Mouse (Mus musculus): ENCODE data around the gene Zfp574. TPM values are rescaled to one million over a fixed set of nuclear protein-coding genes. Genes with fewer than 3 reads are reported as not detected.

Gene Zfp574
- polyA plus RNA-seq, 1 experiment = 11.3 TPM

GRCm38 (mm10) chr7:25063900-25064299 is 8.5 kb upstream of the Zfp574 start:
- no peak overlapping the region for H3K27ac ChIP-seq (ENCODE audit: control insufficient read depth, insufficient read depth, low read depth, low read length, poor library complexity)
- TF ChIP-seq POLR2A (IDR thresholded peaks at IDR 0.05; ENCODE audit: borderline replicate concordance, control insufficient read depth, low read depth, low read length) (no peak), CTCF (IDR thresholded peaks at IDR 0.05; ENCODE audit: control insufficient read depth, insufficient read depth, low read length) (no peak)
- H3K4me1 ChIP-seq (ENCODE audit: control insufficient read depth, insufficient read depth, low read length) = no peaks in the 10 kb centered on the region
- 41% methylated on average over 8 of the region's 8 CpGs for WGBS
- H3K4me3 ChIP-seq (replicated peaks; ENCODE audit: control insufficient read depth, low read depth, low read length) = no peak overlapping the region

GRCm38 (mm10) chr7:25067338-25067737 is 5.0 kb upstream of the Zfp574 start:
- WGBS = 88% methylated on average over 7 of the region's 7 CpGs
- TF ChIP-seq POLR2A (IDR thresholded peaks at IDR 0.05; ENCODE audit: borderline replicate concordance, control insufficient read depth, low read depth, low read length) (no peak), CTCF (IDR thresholded peaks at IDR 0.05; ENCODE audit: control insufficient read depth, insufficient read depth, low read length) (no peak)
- H3K27ac ChIP-seq (ENCODE audit: control insufficient read depth, insufficient read depth, low read depth, low read length, poor library complexity) = no peak overlapping the region
- no peaks in the 10 kb centered on the region for H3K4me1 ChIP-seq (ENCODE audit: control insufficient read depth, insufficient read depth, low read length)
- H3K4me3 ChIP-seq (replicated peaks; ENCODE audit: control insufficient read depth, low read depth, low read length) = no peak overlapping the region

- 84% methylated on average over 22 of the region's 22 CpGs for WGBS
- no peaks in the 10 kb centered on the region for H3K4me1 ChIP-seq (ENCODE audit: control insufficient read depth, insufficient read depth, low read length)
- TF ChIP-seq POLR2A (IDR thresholded peaks at IDR 0.05; ENCODE audit: borderline replicate concordance, control insufficient read depth, low read depth, low read length) (no peak), CTCF (IDR thresholded peaks at IDR 0.05; ENCODE audit: control insufficient read depth, insufficient read depth, low read length) (no peak)
- no peak overlapping the region for H3K4me3 ChIP-seq (replicated peaks; ENCODE audit: control insufficient read depth, low read depth, low read length)
- H3K27ac ChIP-seq (ENCODE audit: control insufficient read depth, insufficient read depth, low read depth, low read length, poor library complexity) = no peak overlapping the region
Observed at GRCm38 (mm10) chr7:25067909-25068656, 4.3 kb upstream of the Zfp574 start.

GRCm38 (mm10) chr7:25068724-25069123 is 3.6 kb upstream of the Zfp574 start:
- Histone ChIP-seq H3K27ac (ENCODE audit: control insufficient read depth, insufficient read depth, low read depth, low read length, poor library complexity) (no peak overlapping the region), H3K4me1 (ENCODE audit: control insufficient read depth, insufficient read depth, low read length) (no peaks in the 10 kb centered on the region), H3K4me3 (replicated peaks; ENCODE audit: control insufficient read depth, low read depth, low read length) (no peak overlapping the region)
- TF ChIP-seq CTCF (IDR thresholded peaks at IDR 0.05; ENCODE audit: control insufficient read depth, insufficient read depth, low read length) (no peak), POLR2A (IDR thresholded peaks at IDR 0.05; ENCODE audit: borderline replicate concordance, control insufficient read depth, low read depth, low read length) (no peak)
- 65% methylated on average over 2 of the region's 2 CpGs for WGBS

GRCm38 (mm10) chr7:25072716-25073390 is 486 bp downstream of the Zfp574 start:
- peak overlapping the region; percentile 10 for H3K4me3 ChIP-seq (replicated peaks; ENCODE audit: control insufficient read depth, low read depth, low read length)
- no peaks in the 10 kb centered on the region for H3K4me1 ChIP-seq (ENCODE audit: control insufficient read depth, insufficient read depth, low read length)
- 2% methylated on average over 30 of the region's 33 CpGs for WGBS
- H3K27ac ChIP-seq (ENCODE audit: control insufficient read depth, insufficient read depth, low read depth, low read length, poor library complexity) = no peak overlapping the region
- TF ChIP-seq POLR2A (IDR thresholded peaks at IDR 0.05; ENCODE audit: borderline replicate concordance, control insufficient read depth, low read depth, low read length) = no peak
- no peak for TF ChIP-seq CTCF (IDR thresholded peaks at IDR 0.05; ENCODE audit: control insufficient read depth, insufficient read depth, low read length)

- TF ChIP-seq POLR2A (IDR thresholded peaks at IDR 0.05; ENCODE audit: borderline replicate concordance, control insufficient read depth, low read depth, low read length) = no peak
- no peak for TF ChIP-seq CTCF (IDR thresholded peaks at IDR 0.05; ENCODE audit: control insufficient read depth, insufficient read depth, low read length)
- 78% methylated on average over 8 of the region's 8 CpGs for WGBS
- Histone ChIP-seq H3K27ac (ENCODE audit: control insufficient read depth, insufficient read depth, low read depth, low read length, poor library complexity) (no peak overlapping the region), H3K4me1 (ENCODE audit: control insufficient read depth, insufficient read depth, low read length) (peaks cover 1% of the 10 kb centered on the region; the same call in 1 of the 2 replicates), H3K4me3 (replicated peaks; ENCODE audit: control insufficient read depth, low read depth, low read length) (no peak overlapping the region)
Observed at GRCm38 (mm10) chr7:25073924-25074323, 1.6 kb downstream of the Zfp574 start.

- 12% methylated on average over 7 of the region's 7 CpGs for WGBS
- Histone ChIP-seq H3K4me1 (ENCODE audit: control insufficient read depth, insufficient read depth, low read length) (peaks cover 2% of the 10 kb centered on the region; the same call in 1 of the 2 replicates), H3K27ac (ENCODE audit: control insufficient read depth, insufficient read depth, low read depth, low read length, poor library complexity) (peak overlapping the region; percentile 85), H3K4me3 (replicated peaks; ENCODE audit: control insufficient read depth, low read depth, low read length) (peak overlapping the region; percentile 48)
- no peak for TF ChIP-seq CTCF (IDR thresholded peaks at IDR 0.05; ENCODE audit: control insufficient read depth, insufficient read depth, low read length)
- TF ChIP-seq POLR2A (IDR thresholded peaks at IDR 0.05; ENCODE audit: borderline replicate concordance, control insufficient read depth, low read depth, low read length) = no peak
Observed at GRCm38 (mm10) chr7:25076296-25076662, 3.9 kb downstream of the Zfp574 start.

GRCm38 (mm10) chr7:25076663-25077413 is 4.5 kb downstream of the Zfp574 start:
- H3K4me3 ChIP-seq (replicated peaks; ENCODE audit: control insufficient read depth, low read depth, low read length) = peak overlapping the region; percentile 72
- under 1% methylated on average over 56 of the region's 56 CpGs for WGBS
- TF ChIP-seq POLR2A (IDR thresholded peaks at IDR 0.05; ENCODE audit: borderline replicate concordance, control insufficient read depth, low read depth, low read length) = peak; percentile 93
- no peak for TF ChIP-seq CTCF (IDR thresholded peaks at IDR 0.05; ENCODE audit: control insufficient read depth, insufficient read depth, low read length)
- H3K27ac ChIP-seq (ENCODE audit: control insufficient read depth, insufficient read depth, low read depth, low read length, poor library complexity) = peak overlapping the region; percentile 85
- H3K4me1 ChIP-seq (ENCODE audit: control insufficient read depth, insufficient read depth, low read length) = peaks cover 2% of the 10 kb centered on the region; the same call in 1 of the 2 replicates

Data from bone marrow, adult 2 months (tissue).